ENCODE assay signal across 8 mouse cellular contexts in genomic region chr10:75797619-75798175, GRCm38 (mm10). TPM values are rescaled to one million over a fixed set of nuclear protein-coding genes. Genes with fewer than 3 reads are reported as not detected.
DNase-seq lines count a peak whose midpoint lies in the region; ATAC-seq and TF ChIP-seq lines count a peak whose summit lies in the region.

No protein-coding gene starts in this region.

- ATAC-seq in hindbrain, postnatal 0 days = peak; percentile 78

- H3K4me1 ChIP-seq in hindbrain, postnatal 0 days (ENCODE audit: insufficient read depth, low read length) = no peaks in the 10 kb centered on the region

- no peak for TF ChIP-seq CTCF in hindbrain, postnatal 0 days (IDR thresholded peaks at IDR 0.05; ENCODE audit: low read depth)

- no peaks in the 10 kb centered on the region for H3K79me2 ChIP-seq in macrophage (ENCODE audit: inconsistent target)

- H3K27ac ChIP-seq in hindbrain, postnatal 0 days = peak overlapping the region; percentile 41; the same call in 1 of the 2 replicates
- no peak overlapping the region for H3K27ac ChIP-seq in macrophage

- under 1% methylated on average over 12 of the region's 12 CpGs for WGBS in hindbrain, postnatal 0 days
- 1% methylated on average over 11 of the region's 12 CpGs for WGBS in macrophage (ENCODE audit: missing documents)

- H3K27me3 ChIP-seq in hindbrain, postnatal 0 days (ENCODE audit: insufficient read depth, low read length) = no peaks in the 10 kb centered on the region

- no peaks in the 10 kb centered on the region for H3K36me3 ChIP-seq in hindbrain, postnatal 0 days (ENCODE audit: insufficient read depth, low read length)
- no peaks in the 10 kb centered on the region for H3K36me3 ChIP-seq in macrophage (ENCODE audit: inconsistent target)

- DNase-seq in layer of hippocampus, adult 11-12 months (ENCODE audit: low spot score) = peak; percentile 25
- no peak for DNase-seq in layer of hippocampus, adult 9-10 months (ENCODE audit: low spot score)
- peak; percentile 69 to 75 for DNase-seq in cerebellum, postnatal 14 days
- peak; percentile 43 for DNase-seq in gastrocnemius, postnatal 10 days
- DNase-seq in hindbrain, postnatal 0 days (ENCODE audit: low spot score) = peak; percentile 52
- DNase-seq in left cerebral cortex, adult 8-10 months (ENCODE audit: low spot score in 2 of 2) = peak; percentile 39 to 44
- DNase-seq in right cerebral cortex, adult 2 months (ENCODE audit: low spot score in 2 of 2) = peak; percentile 41 to 53

- H3K4me3 ChIP-seq in hindbrain, postnatal 0 days (ENCODE audit: low read length) = peak overlapping the region; percentile 38
- peak overlapping the region; percentile 43 for H3K4me3 ChIP-seq in macrophage (ENCODE audit: inconsistent target)

- H3K9me3 ChIP-seq in hindbrain, postnatal 0 days (ENCODE audit: low read length) = no peaks in the 10 kb centered on the region

- H3K4me2 ChIP-seq in hindbrain, postnatal 0 days (ENCODE audit: low read depth, low read length) = peak overlapping the region; percentile 82

- peak overlapping the region; percentile 47 for H3K9ac ChIP-seq in hindbrain, postnatal 0 days (replicated peaks; ENCODE audit: low read length)

RNA-seq across cellular contexts. Expression of gene Gstt1, which starts 0.7 kb away (rescaled TPM):
- 10 to 100 TPM; 12.0 to 12.5 TPM for total RNA-seq in gastrocnemius, postnatal 10 days (2021)
- total RNA-seq in hindbrain, postnatal 0 days (2014; rRNA removed) = 38.1 and 39.3 TPM in 2 replicates
- 20.8 and 24.4 TPM in 2 replicates for polyA plus RNA-seq in hindbrain, postnatal 0 days (2015; fragmentation: Nextera tagmentation; extraction: Ambion mirVana)
- total RNA-seq in left cerebral cortex, adult 8-10 months (2022) = 10 to 100 TPM; 13.3 to 16.5 (median 15.5) TPM
- total RNA-seq in macrophage (2018; cell fraction: chromatin; rRNA removed) = 1 to 10 TPM in 6 of 26 experiments, under 1 TPM in 5, not detected in 15; 0.58 to 5.4 (median 1.6) TPM
- total RNA-seq in macrophage (2018; cell fraction: cytosol; rRNA removed) = 1 to 10 TPM in 19 of 26 experiments, under 1 TPM in 7; 0.65 to 5.7 (median 2.0) TPM
- total RNA-seq in macrophage (2018; cell fraction: nucleus; rRNA removed) = 1 to 10 TPM in 12 of 26 experiments, under 1 TPM in 2, not detected in 12; 0.76 to 5.9 (median 2.6) TPM
- polyA plus RNA-seq in macrophage (2018) = 0.27 to 1.5 TPM (median 0.67 TPM) in 3 replicates

RNA-seq across cellular contexts. Expression of gene Gstt3, which starts 16.5 kb away (rescaled TPM):
- 1 to 10 TPM; 6.0 to 6.3 TPM for total RNA-seq in gastrocnemius, postnatal 10 days (2021)
- 1.8 and 3.2 TPM in 2 replicates for total RNA-seq in hindbrain, postnatal 0 days (2014; rRNA removed)
- 2.8 and 4.2 TPM in 2 replicates for polyA plus RNA-seq in hindbrain, postnatal 0 days (2015; fragmentation: Nextera tagmentation; extraction: Ambion mirVana)
- total RNA-seq in left cerebral cortex, adult 8-10 months (2022) = 1 to 10 TPM; 2.6 to 5.2 (median 3.8) TPM
- total RNA-seq in macrophage (2018; cell fraction: chromatin; rRNA removed) = 1 to 10 TPM in 17 of 26 experiments, under 1 TPM in 1, not detected in 8; 0.44 to 6.1 (median 2.5) TPM
- 1 to 10 TPM; 2.5 to 6.9 (median 3.8) TPM for total RNA-seq in macrophage (2018; cell fraction: cytosol; rRNA removed)
- total RNA-seq in macrophage (2018; cell fraction: nucleus; rRNA removed) = 1 to 10 TPM in 25 of 26 experiments, under 1 TPM in 1; 0.81 to 5.7 (median 3.0) TPM
- 2.9 to 4.2 TPM (median 4.1 TPM) in 3 replicates for polyA plus RNA-seq in macrophage (2018)

RNA-seq across cellular contexts. Expression of gene Gm20441, which starts 16.9 kb away (rescaled TPM):
- not detected for total RNA-seq in gastrocnemius, postnatal 10 days (2021)
- total RNA-seq in hindbrain, postnatal 0 days (2014; rRNA removed) = not detected in 2 replicates
- not detected in 2 replicates for polyA plus RNA-seq in hindbrain, postnatal 0 days (2015; fragmentation: Nextera tagmentation; extraction: Ambion mirVana)
- not detected for total RNA-seq in left cerebral cortex, adult 8-10 months (2022)
- 1 to 10 TPM in 1 of 26 experiments, not detected in 25; 1.5 TPM for total RNA-seq in macrophage (2018; cell fraction: chromatin; rRNA removed)
- total RNA-seq in macrophage (2018; cell fraction: cytosol; rRNA removed) = not detected
- not detected for total RNA-seq in macrophage (2018; cell fraction: nucleus; rRNA removed)
- not detected in 3 replicates for polyA plus RNA-seq in macrophage (2018)

RNA-seq across cellular contexts. Expression of gene Ddt, which starts 24.5 kb away (rescaled TPM):
- 10 to 100 TPM; 26.9 to 35.6 TPM for total RNA-seq in gastrocnemius, postnatal 10 days (2021)
- total RNA-seq in hindbrain, postnatal 0 days (2014; rRNA removed) = 63.6 and 67.4 TPM in 2 replicates
- 115 and 120 TPM in 2 replicates for polyA plus RNA-seq in hindbrain, postnatal 0 days (2015; fragmentation: Nextera tagmentation; extraction: Ambion mirVana)
- 10 to 100 TPM; 41.6 to 58.4 (median 51.6) TPM for total RNA-seq in left cerebral cortex, adult 8-10 months (2022)
- 1 to 10 TPM in 22 of 26 experiments, under 1 TPM in 1, not detected in 3; 0.95 to 9.5 (median 3.8) TPM for total RNA-seq in macrophage (2018; cell fraction: chromatin; rRNA removed)
- 10 to 100 TPM; 48.9 to 74.8 (median 59.6) TPM for total RNA-seq in macrophage (2018; cell fraction: cytosol; rRNA removed)
- 10 to 100 TPM in 10 of 26 experiments, 1 to 10 TPM in 16; 2.4 to 24.3 (median 9.3) TPM for total RNA-seq in macrophage (2018; cell fraction: nucleus; rRNA removed)
- 47.3 to 66.7 TPM (median 58.9 TPM) in 3 replicates for polyA plus RNA-seq in macrophage (2018)

RNA-seq across cellular contexts. Expression of gene Gstt4, which starts 24.6 kb away (rescaled TPM):
- not detected for total RNA-seq in gastrocnemius, postnatal 10 days (2021)
- not detected in 2 replicates for total RNA-seq in hindbrain, postnatal 0 days (2014; rRNA removed)
- polyA plus RNA-seq in hindbrain, postnatal 0 days (2015; fragmentation: Nextera tagmentation; extraction: Ambion mirVana) = not detected in 2 replicates
- not detected for total RNA-seq in left cerebral cortex, adult 8-10 months (2022)
- total RNA-seq in macrophage (2018; cell fraction: chromatin; rRNA removed) = 1 to 10 TPM in 3 of 26 experiments, not detected in 23; 1.1 to 2.5 (median 1.7) TPM
- 1 to 10 TPM in 6 of 26 experiments, under 1 TPM in 8, not detected in 12; 0.17 to 2.2 (median 0.84) TPM for total RNA-seq in macrophage (2018; cell fraction: cytosol; rRNA removed)
- total RNA-seq in macrophage (2018; cell fraction: nucleus; rRNA removed) = 1 to 10 TPM in 9 of 26 experiments, under 1 TPM in 4, not detected in 13; 0.60 to 3.2 (median 1.4) TPM
- not detected in 3 replicates for polyA plus RNA-seq in macrophage (2018)
